7 mouse cellular contexts compared by ENCODE assay signal in genomic region chr19:8821146-8821545, GRCm38 (mm10). TPM values are rescaled to one million over a fixed set of nuclear protein-coding genes. Genes with fewer than 3 reads are reported as not detected.
DNase-seq lines count a peak whose midpoint lies in the region; ATAC-seq and TF ChIP-seq lines count a peak whose summit lies in the region.

No protein-coding gene starts in this region.

- H3K4me1 ChIP-seq in E14TG2a.4 (replicated peaks; ENCODE audit: low read depth, low read length), result peaks cover 62% of the 10 kb centered on the region
- peaks cover 47% of the 10 kb centered on the region for H3K4me1 ChIP-seq in hindbrain, embryonic 14.5 days (replicated peaks; ENCODE audit: control insufficient read depth, insufficient read depth, low read length)
- H3K4me1 ChIP-seq in liver, embryonic 15.5 days (replicated peaks), result peaks cover 40% of the 10 kb centered on the region

- WGBS in hindbrain, embryonic 14.5 days, result 4% methylated on average over 7 of the region's 7 CpGs
- 0% methylated on average over 7 of the region's 7 CpGs for WGBS in liver, embryonic 15.5 days (ENCODE audit: insufficient replicate concordance)

- H3K27me3 ChIP-seq in C2C12 (ENCODE audit: control insufficient read depth, insufficient read depth, insufficient read length) (no peaks in the 10 kb centered on the region), E14TG2a.4 (ENCODE audit: insufficient read depth, low read length) (no peaks in the 10 kb centered on the region)
- no peaks in the 10 kb centered on the region for H3K27me3 ChIP-seq in hindbrain, embryonic 14.5 days (ENCODE audit: control insufficient read depth, insufficient read depth, low read length)
- H3K27me3 ChIP-seq in liver, embryonic 15.5 days, result no peaks in the 10 kb centered on the region

- peaks cover 70% of the 10 kb centered on the region for H3K79me3 ChIP-seq in C2C12 (ENCODE audit: low read depth)

- H3K4me3 ChIP-seq in C2C12 (ENCODE audit: insufficient read depth, poor library complexity, severe bottlenecking), result peak overlapping the region; percentile 99
- H3K4me3 ChIP-seq in E14TG2a.4 (replicated peaks; ENCODE audit: low read length), result peak overlapping the region; percentile 99
- H3K4me3 ChIP-seq in hindbrain, embryonic 14.5 days (replicated peaks; ENCODE audit: low read length), result peak overlapping the region; percentile 90
- peak overlapping the region; percentile 92 for H3K4me3 ChIP-seq in liver, embryonic 15.5 days (replicated peaks)

- no peak for DNase-seq in hindbrain, embryonic 14.5 days (ENCODE audit: low spot score)
- DNase-seq in adrenal gland, adult 8-10 months, result no peak
- no peak for DNase-seq in frontal cortex, postnatal 25 days (ENCODE audit: low spot score in 2 of 2)
- DNase-seq in spleen, adult 12 weeks (ENCODE audit: low spot score), result no peak

- peaks cover 81% of the 10 kb centered on the region for H3K79me2 ChIP-seq in C2C12 (ENCODE audit: control insufficient read depth, insufficient read depth)

- H3K36me3 ChIP-seq in C2C12 (ENCODE audit: control insufficient read depth, insufficient read depth) (peaks cover 57% of the 10 kb centered on the region), E14TG2a.4 (ENCODE audit: insufficient read depth, low read length) (peaks cover 76% of the 10 kb centered on the region)
- peaks cover 36% of the 10 kb centered on the region for H3K36me3 ChIP-seq in hindbrain, embryonic 14.5 days (replicated peaks; ENCODE audit: control insufficient read depth, insufficient read depth)
- peaks cover 49% of the 10 kb centered on the region for H3K36me3 ChIP-seq in liver, embryonic 15.5 days (replicated peaks)

- no peak for TF ChIP-seq CTCF in C2C12 (IDR thresholded peaks at IDR 0.05; ENCODE audit: control insufficient read depth, insufficient read depth, insufficient read length)
- no peak for TF ChIP-seq CTCF in E14TG2a.4 (conservative IDR thresholded peaks at IDR 0.05; ENCODE audit: low read length)

- H3K27ac ChIP-seq in hindbrain, embryonic 14.5 days, result no peak overlapping the region; the same call in 1 of the 2 replicates
- H3K27ac ChIP-seq in liver, embryonic 15.5 days (replicated peaks), result peak overlapping the region; percentile 100

- H3K4me2 ChIP-seq in hindbrain, embryonic 14.5 days (replicated peaks), result peak overlapping the region; percentile 76
- peak overlapping the region; percentile 86 for H3K4me2 ChIP-seq in liver, embryonic 15.5 days

- no peak for ATAC-seq in hindbrain, embryonic 14.5 days (ENCODE audit: low FRiP score)
- no peak for ATAC-seq in liver, embryonic 15.5 days (ENCODE audit: insufficient read depth)

- peak overlapping the region; percentile 74 for H3ac ChIP-seq in C2C12 (ENCODE audit: control insufficient read depth, insufficient read length, low read depth)

- no peaks in the 10 kb centered on the region for H3K9me3 ChIP-seq in E14TG2a.4 (ENCODE audit: low read length)
- no peaks in the 10 kb centered on the region for H3K9me3 ChIP-seq in hindbrain, embryonic 14.5 days (ENCODE audit: control insufficient read depth, low read length)
- no peaks in the 10 kb centered on the region for H3K9me3 ChIP-seq in liver, embryonic 15.5 days (replicated peaks)

- H3K9ac ChIP-seq in hindbrain, embryonic 14.5 days, result peak overlapping the region; percentile 90
- H3K9ac ChIP-seq in liver, embryonic 15.5 days, result peak overlapping the region; percentile 95

TF ChIP-seq in C2C12, 6 proteins besides CTCF, POLR2A, EP300 and RAD21:
- TF ChIP-seq CEBPB (IDR thresholded peaks at IDR 0.05; ENCODE audit: low read depth) (no peak), USF1 (IDR thresholded peaks at IDR 0.05; ENCODE audit: low read depth) (no peak), MAX (IDR thresholded peaks at IDR 0.05) (no peak), MYOG (IDR thresholded peaks at IDR 0.05; ENCODE audit: control insufficient read depth, extremely low read depth, insufficient read length) (no peak), FOSL1 (IDR thresholded peaks at IDR 0.05; ENCODE audit: insufficient read depth, low read length, poor library complexity, severe bottlenecking) (no peak), MYOD1 (IDR thresholded peaks at IDR 0.05; ENCODE audit: control insufficient read depth, insufficient read length, low read depth) (no peak)

RNA-seq across cellular contexts. Expression of gene Hnrnpul2, which starts 1.3 kb away (rescaled TPM):
- polyA plus RNA-seq in C2C12 (2012; fragmentation: generic; extraction: Trizol), result 45.5 TPM
- polyA plus RNA-seq in hindbrain, embryonic 14.5 days (2014; fragmentation: Nextera tagmentation; extraction: Ambion mirVana), result 8.0 and 8.4 TPM in 2 replicates
- 2.2 and 2.6 TPM in 2 replicates for polyA plus RNA-seq in liver, embryonic 15.5 days (2015; fragmentation: Nextera tagmentation; extraction: Ambion mirVana)
- total RNA-seq in adrenal gland, adult 8-10 months (2022), result 10 to 100 TPM; 66.4 to 84.4 (median 73.9) TPM

RNA-seq across cellular contexts. Expression of gene Ttc9c, which starts 2.0 kb away (rescaled TPM):
- polyA plus RNA-seq in C2C12 (2012; fragmentation: generic; extraction: Trizol), result 17.7 TPM
- 46.9 and 56.1 TPM in 2 replicates for polyA plus RNA-seq in hindbrain, embryonic 14.5 days (2014; fragmentation: Nextera tagmentation; extraction: Ambion mirVana)
- polyA plus RNA-seq in liver, embryonic 15.5 days (2015; fragmentation: Nextera tagmentation; extraction: Ambion mirVana), result 22.4 and 22.5 TPM in 2 replicates
- total RNA-seq in adrenal gland, adult 8-10 months (2022), result 10 to 100 TPM; 27.4 to 40.5 (median 35.9) TPM

RNA-seq across cellular contexts. Expression of gene AC129217.1, which starts 8.4 kb away (rescaled TPM):
- 0.54 TPM for polyA plus RNA-seq in C2C12 (2012; fragmentation: generic; extraction: Trizol)
- polyA plus RNA-seq in hindbrain, embryonic 14.5 days (2014; fragmentation: Nextera tagmentation; extraction: Ambion mirVana), result not detected in 2 replicates
- polyA plus RNA-seq in liver, embryonic 15.5 days (2015; fragmentation: Nextera tagmentation; extraction: Ambion mirVana), result not detected in 2 replicates
- total RNA-seq in adrenal gland, adult 8-10 months (2022), result not detected

RNA-seq across cellular contexts. Expression of gene Bscl2, which starts 16.1 kb away (rescaled TPM):
- 5.4 TPM for polyA plus RNA-seq in C2C12 (2012; fragmentation: generic; extraction: Trizol)
- polyA plus RNA-seq in hindbrain, embryonic 14.5 days (2014; fragmentation: Nextera tagmentation; extraction: Ambion mirVana), result 79.9 and 89.2 TPM in 2 replicates
- polyA plus RNA-seq in liver, embryonic 15.5 days (2015; fragmentation: Nextera tagmentation; extraction: Ambion mirVana), result 29.8 and 33.1 TPM in 2 replicates
- total RNA-seq in adrenal gland, adult 8-10 months (2022), result 100 to 1,000 TPM in 3 of 4 experiments, 10 to 100 TPM in 1; 96.6 to 137 (median 126) TPM

RNA-seq across cellular contexts. Expression of gene Gng3, which starts 17.8 kb away (rescaled TPM):
- polyA plus RNA-seq in C2C12 (2012; fragmentation: generic; extraction: Trizol), result 0.20 TPM
- polyA plus RNA-seq in hindbrain, embryonic 14.5 days (2014; fragmentation: Nextera tagmentation; extraction: Ambion mirVana), result 508 and 520 TPM in 2 replicates
- 0.43 and 0.50 TPM in 2 replicates for polyA plus RNA-seq in liver, embryonic 15.5 days (2015; fragmentation: Nextera tagmentation; extraction: Ambion mirVana)
- 1 to 10 TPM; 4.7 to 9.8 (median 8.7) TPM for total RNA-seq in adrenal gland, adult 8-10 months (2022)
